Mouse (Mus musculus) heart, adult 2 months (tissue): ENCODE results near the gene Marc1.

Source experiments
- EP300 ChIP-seq: fragments of 200-500 bp; IDR thresholded peaks from 2 replicates; pipeline ENCODE4 v1.6.1; 2011; ENCODE audit warnings: low read depth, low read length, control low read depth; ENCODE audit not compliant: insufficient read depth
- POLR2A ChIP-seq: fragments of 200-500 bp; IDR thresholded peaks from 2 replicates; pipeline ENCODE4 v1.6.1; 2011; ENCODE audit warnings: mild to moderate bottlenecking, low read depth, low read length, control low read depth; ENCODE audit not compliant: insufficient read depth

DNA sequence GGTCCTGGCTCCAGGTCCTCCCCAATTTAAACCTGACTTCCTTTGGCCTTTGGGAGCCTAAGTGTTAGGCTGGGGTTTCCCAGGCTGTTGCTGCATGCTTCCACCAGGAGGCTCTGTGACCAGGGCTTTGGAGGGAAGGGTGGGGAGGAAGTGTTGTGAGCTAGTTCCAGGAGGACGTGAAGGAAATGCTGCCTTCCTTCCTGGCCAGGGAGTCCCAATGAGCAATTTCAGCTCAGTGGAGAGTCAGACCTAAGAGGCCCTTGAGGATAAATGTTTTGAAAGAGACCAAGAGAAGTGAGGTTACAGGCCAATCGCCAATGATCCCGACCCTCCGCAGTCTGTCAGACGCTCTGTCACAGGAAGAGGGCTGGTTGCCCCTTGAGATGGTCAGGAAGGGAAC lies 42.2 kb upstream of the Marc1 start:
- TF ChIP-seq POLR2A (peak; percentile 54; the same call in 1 of the 2 replicates), EP300 (peak; percentile 98)
